Mouse (Mus musculus): ENCODE results near the gene Cdk5r1. TPM values are rescaled to one million over a fixed set of nuclear protein-coding genes. Genes with fewer than 3 reads are reported as not detected.

Cdk5r1 gene
- polyA plus RNA-seq (2017; shearing (Covaris generic)), result 0.40 TPM

DNA sequence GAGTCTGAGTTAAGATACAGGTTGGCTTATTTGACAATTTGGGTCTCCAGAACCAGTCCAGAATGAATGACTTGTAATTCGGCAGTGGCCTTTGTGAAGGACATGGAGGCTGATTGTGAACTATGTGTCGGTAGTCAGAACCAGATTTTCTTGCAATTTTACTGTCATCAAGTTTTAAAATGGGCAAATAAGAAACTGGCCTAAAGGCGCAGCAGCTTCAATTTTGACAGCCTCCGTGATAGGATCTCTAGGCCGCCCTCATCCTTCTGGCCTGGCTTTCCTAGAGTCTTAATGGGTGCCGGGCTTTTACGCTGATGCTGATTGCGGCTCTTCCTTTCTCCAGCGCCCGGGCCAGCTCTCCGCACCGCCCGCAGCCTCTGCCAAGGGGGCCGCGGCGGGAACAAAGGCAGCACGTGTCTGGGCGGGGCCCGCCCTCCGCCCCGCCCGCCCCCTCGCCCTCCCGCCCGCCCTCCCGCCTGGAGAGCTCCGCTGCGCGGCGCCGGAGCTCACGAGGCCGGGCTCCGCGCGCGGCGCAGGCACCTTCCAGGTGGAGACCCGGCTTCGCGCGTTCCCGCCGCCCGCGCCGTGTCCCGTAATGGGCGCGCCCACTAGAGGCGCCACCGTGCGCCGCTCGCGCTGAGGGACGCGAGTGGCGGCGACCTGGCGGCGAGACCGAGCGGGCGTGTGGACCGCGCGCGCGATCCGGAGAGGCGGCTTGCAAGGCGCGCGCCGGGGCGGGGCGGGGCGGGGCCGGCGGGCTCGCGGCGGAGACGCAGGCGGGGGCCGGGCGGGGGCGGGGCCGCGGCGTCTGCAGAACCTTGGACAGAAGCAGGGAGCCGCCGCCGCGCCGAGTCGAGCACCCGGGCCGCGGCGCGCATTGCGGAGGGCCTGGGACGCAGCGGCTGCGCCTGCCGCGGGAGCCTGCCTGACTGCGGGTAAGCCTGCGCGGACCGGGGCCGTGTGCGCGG is at the start of gene Cdk5r1:
Gene Cdk5r1 (plus strand): TSS at position 802 of the 968 bp plus-strand sequence.

DNA sequence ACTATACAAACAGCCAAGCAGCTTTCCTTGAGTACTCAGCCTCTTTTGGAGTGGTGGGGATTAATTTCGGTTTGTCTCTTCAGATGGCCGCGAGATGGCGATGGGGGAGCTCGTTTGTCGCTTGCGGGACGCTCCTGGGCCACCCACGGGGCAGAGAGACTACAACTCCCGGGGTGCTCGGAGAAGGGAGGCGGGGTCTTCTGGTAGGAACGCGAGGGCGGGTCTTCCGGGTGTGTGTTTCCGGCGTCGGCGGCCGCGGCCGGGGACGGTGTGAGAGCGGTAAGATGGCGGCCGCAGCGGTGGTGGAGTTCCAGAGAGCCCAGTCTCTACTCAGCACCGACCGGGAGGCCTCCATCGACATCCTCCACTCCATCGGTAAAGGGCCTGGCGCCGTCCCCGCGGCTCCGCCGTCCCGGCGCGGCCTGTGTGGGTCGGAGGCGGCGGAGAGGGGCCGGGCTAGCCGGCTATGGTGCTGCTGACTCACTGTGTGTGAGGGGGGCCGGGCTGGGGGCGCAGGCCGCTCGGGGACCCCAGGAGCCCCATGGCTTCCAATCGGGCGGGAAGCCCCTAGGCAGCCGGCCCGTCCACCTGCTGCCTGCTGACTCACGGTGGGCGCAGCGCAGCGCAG is 48.3 kb upstream of the Cdk5r1 start, which contains the start of gene Psmd11:
Gene Psmd11 (plus strand): TSS at position 235 of the 628 bp plus-strand sequence.

Other genes with a start within 250 kb of the Cdk5r1 start
- gene Rhbdl3, start 176.1 kb upstream of the Cdk5r1 start, polyA plus RNA-seq (2017; shearing (Covaris generic)), result 1.6 TPM
- 10.0 TPM for gene 5730455P16Rik, start 99.0 kb upstream of the Cdk5r1 start, polyA plus RNA-seq (2017; shearing (Covaris generic))
- gene Zfp207, start 93.7 kb upstream of the Cdk5r1 start, polyA plus RNA-seq (2017; shearing (Covaris generic)), result 154 TPM
- 147 TPM for gene Psmd11, start 48.4 kb upstream of the Cdk5r1 start, polyA plus RNA-seq (2017; shearing (Covaris generic))

Data from naive thymus-derived CD4-positive, alpha-beta T cell, adult 5 months (primary cell).